Mouse (Mus musculus) embryo, embryonic 10.5 days (tissue): ENCODE measurements around the gene Ankrd9.

Source experiments
- DNase-seq: peaks from one replicate; pipeline ENCODE4 v3.0.0-alpha.2; 2015; ENCODE audit warnings: low spot score

Gene Ankrd9

GRCm38 (mm10) chr12:110961973-110962372, 16.9 kb downstream of the Ankrd9 start:
- DNase-seq, result no peak

DNA sequence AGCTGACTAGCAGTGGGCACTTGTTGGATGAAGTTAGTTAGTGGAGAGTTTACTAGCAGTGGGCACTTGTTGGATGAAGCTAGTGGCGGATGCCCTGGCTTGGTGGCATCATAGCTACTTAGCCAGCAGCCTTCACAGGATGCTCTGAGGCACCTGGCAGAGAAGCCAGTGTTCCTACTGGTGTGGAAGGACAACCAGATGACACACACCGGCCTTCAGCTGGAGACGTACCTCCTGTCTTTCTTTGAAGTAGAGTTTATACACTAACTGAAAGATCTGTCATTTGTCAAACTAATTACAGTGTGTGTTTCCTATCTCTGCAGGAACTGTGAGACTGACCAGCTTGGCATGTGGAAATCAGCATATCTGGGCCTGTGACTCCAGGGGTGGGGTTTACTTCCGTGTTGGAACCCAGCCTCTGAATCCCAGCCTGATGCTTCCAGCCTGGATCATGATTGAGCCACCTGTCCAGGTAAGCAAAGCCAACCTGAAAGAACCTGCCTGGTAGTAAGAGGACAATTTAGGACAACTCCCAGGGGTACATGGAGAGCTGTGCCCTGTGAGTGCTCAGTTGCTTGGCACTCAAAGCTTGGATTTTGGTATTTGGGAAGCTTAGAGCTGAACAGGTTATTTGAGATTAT, 24.4 kb downstream of the Ankrd9 start:
- DNase-seq, result no peak

DNA sequence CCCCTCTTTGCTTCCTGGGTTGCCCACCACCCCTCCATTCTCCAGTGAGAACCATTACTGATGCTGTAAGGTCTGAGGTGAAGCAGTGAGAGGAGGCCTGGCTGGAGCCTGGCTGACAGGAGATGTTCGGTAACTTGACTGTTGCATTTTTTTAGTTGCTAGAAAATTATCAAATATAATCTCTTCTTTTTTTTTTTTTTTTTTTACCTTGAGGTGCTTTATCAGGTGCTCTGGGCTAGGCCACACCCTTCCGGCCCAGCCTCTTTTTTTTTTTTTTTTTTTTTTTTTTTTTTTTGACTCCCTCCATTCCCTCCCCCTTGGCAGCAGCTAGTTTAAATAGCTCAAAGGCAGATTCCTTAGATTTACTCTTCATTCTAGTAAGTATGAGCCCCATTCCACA, 24.9 kb downstream of the Ankrd9 start:
- DNase-seq, result no peak

- DNase-seq, result no peak
These were observed 25.4 kb downstream of the Ankrd9 start for GRCm38 (mm10) chr12:110953443-110953842.

GRCm38 (mm10) chr12:110952628-110953385, 26.0 kb downstream of the Ankrd9 start:
- no peak for DNase-seq

DNA sequence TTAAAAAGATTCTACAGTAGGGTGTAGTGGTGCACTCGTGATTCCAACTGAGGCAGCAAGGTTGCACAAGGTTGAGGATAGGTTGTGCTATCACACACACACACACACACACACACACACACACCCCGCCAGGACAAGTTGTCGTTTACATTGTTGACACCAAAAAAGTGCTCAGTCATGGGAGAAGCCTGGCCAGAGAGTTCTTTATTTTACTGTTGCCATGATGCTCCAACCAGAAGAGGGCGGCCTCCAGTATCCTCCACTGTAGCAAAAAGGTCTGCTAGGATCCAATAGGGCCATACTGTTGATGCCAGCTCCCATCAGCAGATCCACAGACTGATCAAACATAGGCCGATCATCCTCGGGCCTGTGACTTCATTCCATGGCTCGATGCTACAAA, 27.6 kb downstream of the Ankrd9 start:
- DNase-seq, result no peak

DNA sequence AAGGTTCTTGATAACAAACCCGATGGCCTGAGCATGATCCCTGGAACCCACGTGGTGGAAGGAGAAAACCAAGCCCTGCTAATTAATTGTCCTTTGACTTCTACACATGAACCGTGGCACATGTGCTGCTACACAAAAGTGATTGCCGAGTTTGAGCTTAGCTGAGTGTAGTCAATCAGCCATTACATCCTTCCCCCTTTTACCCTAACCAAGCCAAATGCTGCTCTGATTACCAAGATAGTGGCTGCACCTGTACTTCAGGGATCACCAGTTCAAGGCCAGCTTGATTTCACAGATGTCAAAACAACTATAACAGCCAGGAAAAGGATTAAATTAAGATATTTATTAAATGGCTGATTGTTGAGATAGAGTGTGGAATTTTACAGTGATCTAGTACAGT, 28.7 kb downstream of the Ankrd9 start:
- no peak for DNase-seq

- DNase-seq, result no peak
These were observed 29.4 kb downstream of the Ankrd9 start for GRCm38 (mm10) chr12:110949410-110949809.

DNA sequence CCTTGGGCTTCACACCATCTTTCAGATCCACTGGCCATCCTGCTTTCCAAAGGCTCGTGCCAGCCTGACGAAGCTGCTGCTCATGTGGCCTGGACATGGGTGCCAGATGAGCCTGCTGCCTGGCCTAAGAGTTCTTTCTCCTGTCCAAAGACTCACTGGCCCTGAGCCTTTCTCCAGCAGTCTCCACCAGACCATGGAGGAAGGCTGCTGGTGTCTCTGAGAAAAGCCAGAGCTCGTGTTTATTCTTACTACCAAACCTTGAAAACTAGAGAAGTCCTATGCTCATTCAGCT, 30.0 kb downstream of the Ankrd9 start:
- DNase-seq, result no peak

- no peak for DNase-seq
These were observed 30.5 kb downstream of the Ankrd9 start for GRCm38 (mm10) chr12:110948082-110948909.

- no peak for DNase-seq
These were observed 32.6 kb downstream of the Ankrd9 start for GRCm38 (mm10) chr12:110946216-110946615.

- DNase-seq, result no peak
These were observed 38.0 kb downstream of the Ankrd9 start for GRCm38 (mm10) chr12:110940869-110941268.

DNA sequence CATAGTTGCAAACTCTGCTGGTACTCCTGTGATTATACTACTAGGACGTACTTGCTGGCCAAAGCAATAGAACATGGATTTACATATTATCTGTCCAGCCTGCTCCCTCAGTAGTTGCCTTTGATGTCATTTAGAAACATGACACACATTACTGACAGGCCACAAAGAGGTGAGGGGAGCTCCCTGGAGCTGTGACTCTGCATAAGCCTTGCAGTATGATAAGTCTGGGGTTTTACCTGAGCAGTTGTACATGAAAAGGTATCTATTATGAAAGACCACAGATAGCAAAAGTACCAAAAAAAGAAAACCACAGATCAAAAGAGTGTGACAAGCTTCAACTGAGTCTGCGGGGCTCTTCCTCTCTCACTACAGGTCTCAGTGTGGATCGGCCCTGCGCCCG, 39.5 kb downstream of the Ankrd9 start:
- DNase-seq, result no peak

GRCm38 (mm10) chr12:110937496-110937895, 41.3 kb downstream of the Ankrd9 start:
- DNase-seq, result no peak

DNA sequence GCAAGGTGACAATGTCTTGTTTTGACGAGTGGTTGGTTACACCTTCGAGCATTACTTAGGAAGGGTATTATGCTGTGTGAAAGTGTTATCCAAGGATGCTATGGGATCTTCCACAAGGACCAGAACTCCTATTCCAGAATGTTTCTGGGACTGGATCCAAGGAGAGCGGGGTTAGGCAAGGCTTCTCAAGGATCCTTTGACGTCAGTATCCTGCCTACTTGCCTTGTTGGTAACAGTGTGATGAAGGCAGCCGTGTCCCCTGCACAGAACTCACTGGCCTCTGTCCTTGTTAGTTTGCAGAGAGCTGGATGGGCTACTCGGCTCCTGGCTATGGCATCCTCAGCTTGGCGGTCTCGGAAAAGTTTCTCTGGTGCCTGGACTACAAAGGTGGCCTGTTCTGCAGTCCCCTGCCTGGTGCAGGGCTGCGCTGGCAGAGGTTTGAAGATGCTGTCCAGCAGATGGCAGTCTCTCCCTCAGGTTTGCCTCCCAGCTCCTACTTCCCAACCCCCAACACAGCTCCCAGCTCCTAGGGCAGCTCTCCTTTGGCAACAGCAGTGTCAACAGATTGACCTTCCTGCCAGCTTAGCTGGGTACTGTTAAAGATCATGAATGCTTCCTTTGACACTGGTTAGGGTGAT, 42.7 kb downstream of the Ankrd9 start:
- DNase-seq, result peak; percentile 88

GRCm38 (mm10) chr12:110932820-110933219, 46.0 kb downstream of the Ankrd9 start:
- DNase-seq, result no peak
